Comparison of ENCODE assay signal across 30 mouse cellular contexts in the genomic region with DNA sequence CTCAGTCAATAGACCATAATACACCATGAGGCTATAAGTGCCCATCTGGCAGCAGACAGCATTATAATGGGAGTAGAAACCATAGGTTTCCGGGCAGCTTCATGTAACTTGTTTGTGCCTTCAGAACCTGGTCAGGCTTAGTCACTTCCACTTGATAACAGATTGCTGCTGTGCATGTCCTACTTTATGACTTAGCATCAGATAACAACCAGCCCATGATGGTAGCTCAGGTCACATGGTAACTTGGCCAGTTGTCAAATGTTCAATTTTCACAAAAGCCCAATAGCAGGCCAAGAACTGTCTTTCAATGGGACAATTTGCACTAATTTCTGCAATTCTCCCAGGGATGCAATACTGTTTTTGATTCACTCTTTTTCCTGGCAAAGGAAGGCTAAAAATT. TPM values are rescaled to one million over a fixed set of nuclear protein-coding genes. Genes with fewer than 3 reads are reported as not detected.
A peak's percentile ranks its signal among the peaks of the same experiment; 100 is the strongest.
DNase-seq lines count a peak whose midpoint lies in the region; ATAC-seq and TF ChIP-seq lines count a peak whose summit lies in the region.
"Had no signal": no experiment of that assay in that cellular context is flagged by ENCODE, and none has a peak within 500 bp of the region (broad histone marks: within the 10 kb centered on the region; RNA-seq: fewer than 3 reads in every experiment).

No protein-coding gene starts in this region.

- H3K4me1 ChIP-seq in embryonic fibroblast, embryonic 13.5 days (ENCODE audit: control insufficient read depth, insufficient read depth, low read length), result no peaks in the 10 kb centered on the region; the same call in 1 of the 2 replicates
- H3K4me1 ChIP-seq: embryonic facial prominence, embryonic 12.5 days; embryonic facial prominence, embryonic 15.5 days; forebrain, embryonic 10.5 days; heart, embryonic 10.5 days had no signal

- TF ChIP-seq CTCF in embryonic fibroblast, embryonic 13.5 days (IDR thresholded peaks at IDR 0.05; ENCODE audit: borderline replicate concordance, insufficient read depth, low read length), result no peak
- no peak for TF ChIP-seq CTCF in layer of hippocampus, adult 2 months (conservative IDR thresholded peaks at IDR 0.05)

- ATAC-seq in cerebellum, adult (ENCODE audit: insufficient number of reproducible peaks, low FRiP score, low TSS enrichment), result no peak
- ATAC-seq: forebrain, embryonic 15.5 days; hindbrain, postnatal 0 days; inflammation-experienced regulatory T-cells, adult 6 months; Patski had no signal

- DNase-seq in 3T3-L1 (ENCODE audit: low read depth, low spot score), result peak; percentile 47
- peak; percentile 89 for DNase-seq in 416B (ENCODE audit: low read depth)
- DNase-seq in NIH3T3 (ENCODE audit: low read depth), result peak; percentile 75
- DNase-seq in layer of hippocampus, adult 2 months (ENCODE audit: low spot score in 2 of 2), result no peak
- no peak for DNase-seq in ovary, postnatal 36 days (ENCODE audit: low spot score)
- no peak for DNase-seq in spleen, adult 18-20 months
- DNase-seq: adrenal gland, adult 8-10 months; adrenal gland, postnatal 25 days; B cell, adult 2 months; cerebellum, adult 11 months; cerebellum, adult 9-11 months; cerebellum, postnatal 25 days; gastrocnemius, postnatal 36 days; heart, adult 2 months; heart, postnatal 14 days; heart, postnatal 4 days; kidney, adult 18-20 months had no signal

- no peak overlapping the region for H3K4me3 ChIP-seq in embryonic fibroblast, embryonic 13.5 days (ENCODE audit: insufficient read depth, low read length)
- no peak overlapping the region for H3K4me3 ChIP-seq in layer of hippocampus, adult 2 months
- H3K4me3 ChIP-seq: embryonic facial prominence, embryonic 12.5 days; embryonic facial prominence, embryonic 15.5 days; erythroblast, embryonic 14.5 days; forebrain, embryonic 10.5 days; forebrain, embryonic 15.5 days; heart, adult 2 months; heart, embryonic 10.5 days; heart, embryonic 13.5 days had no signal

- no peak for TF ChIP-seq POLR2A in embryonic fibroblast, embryonic 13.5 days (IDR thresholded peaks at IDR 0.05; ENCODE audit: low read depth, low read length)

- peak overlapping the region; percentile 34; the same call in 1 of the 2 replicates for H3K27ac ChIP-seq in embryonic fibroblast, embryonic 13.5 days (ENCODE audit: insufficient read depth, low read length)
- H3K27ac ChIP-seq in layer of hippocampus, adult 2 months, result no peak overlapping the region
- H3K27ac ChIP-seq: embryonic facial prominence, embryonic 12.5 days; embryonic facial prominence, embryonic 15.5 days; forebrain, embryonic 10.5 days; forebrain, embryonic 15.5 days; heart, adult 2 months; heart, embryonic 10.5 days; heart, embryonic 13.5 days; hindbrain, embryonic 14.5 days; hindbrain, postnatal 0 days had no signal

RNA-seq across cellular contexts. Expression of a gene that starts 48.5 kb away (rescaled TPM):
- 58.6 and 65.5 TPM in 2 replicates for polyA plus RNA-seq in embryonic fibroblast, embryonic 13.5 days (2011; ENCODE audit: insufficient read length, low read depth, missing spikeins)
- total RNA-seq in layer of hippocampus, adult 2 months (2021), result 10 to 100 TPM; 63.3 to 70.0 TPM

Comparison
In these comparisons a context has a peak if more than half of its experiments do, and no peak if none do; other contexts are left out.
1. DNase-seq: peak in 3T3-L1 (single experiment), 416B (single experiment) and NIH3T3 (single experiment); none in layer of hippocampus, adult 2 months (0 of 2), ovary, postnatal 36 days (single experiment) and spleen, adult 18-20 months (0 of 2).